Mouse (Mus musculus) neural tube, embryonic 15.5 days (tissue): Measurements from ENCODE around the gene Nceh1. TPM values are rescaled to one million over a fixed set of nuclear protein-coding genes. Genes with fewer than 3 reads are reported as not detected.
"Not testable (repeated sequence)": the region's sequence is repeated elsewhere in the genome, so short reads cannot be mapped to it uniquely, and the experiment has no call there.

Experiments used
- ATAC-seq: fragments of 200-750 bp; cut with Nextera tagmentation; 2 replicates; pipeline ENCODE4 v1.8.0; 2017; ENCODE audit warnings: mild to moderate bottlenecking, moderate TSS enrichment, moderate library complexity; ENCODE audit not compliant: low FRiP score
- H3K27ac ChIP-seq: fragments of 300-500 bp; sonication (generic); replicated peaks from 2 replicates; pipeline ENCODE4 v1.5.1; 2015; ENCODE audit warnings: mild to moderate bottlenecking, inconsistent platforms
- H3K27me3 ChIP-seq: fragments of 300-500 bp; sonication (generic); replicated peaks from 2 replicates; pipeline ENCODE4 v1.6.1; 2015; ENCODE audit warnings: inconsistent platforms
- H3K36me3 ChIP-seq: fragments of 300-500 bp; sonication (generic); 2 replicates; pipeline ENCODE4 v1.6.1; 2015; ENCODE audit warnings: inconsistent platforms
- H3K4me1 ChIP-seq: fragments of 300-500 bp; sonication (generic); 2 replicates; pipeline ENCODE4 v1.6.1; 2015; ENCODE audit warnings: inconsistent platforms
- H3K4me2 ChIP-seq: fragments of 300-500 bp; sonication (generic); 2 replicates; pipeline ENCODE4 v1.6.1; 2015; ENCODE audit warnings: inconsistent platforms, mild to moderate bottlenecking, moderate library complexity
- H3K4me3 ChIP-seq: fragments of 300-500 bp; sonication (generic); replicated peaks from 2 replicates; pipeline ENCODE4 v1.5.1; 2015; ENCODE audit warnings: mild to moderate bottlenecking, inconsistent platforms
- H3K9ac ChIP-seq: fragments of 300-500 bp; sonication (generic); replicated peaks from 2 replicates; pipeline ENCODE4 v1.6.1; 2015; ENCODE audit warnings: mild to moderate bottlenecking, inconsistent platforms
- H3K9me3 ChIP-seq: fragments of 300-500 bp; sonication (generic); replicated peaks from 2 replicates; pipeline ENCODE4 v1.6.1; 2016; ENCODE audit warnings: inconsistent platforms
- WGBS: fragments of 180-500 bp; shearing (Covaris S2); methylation state at CpG from one replicate; pipeline ENCODE4 v1.1.7; 2015; ENCODE audit warnings: mixed read lengths; 5-methylcytosine and 5-hydroxymethylcytosine counted together
- polyA plus RNA-seq: library from polyadenylated mRNA; unstranded; fragments of >200 nt; fragmentation: Nextera tagmentation; extraction: Ambion mirVana; gene quantifications from 2 replicates; pipeline ENCODE4 v1.2.1, GENCODE M21; 2015

The Nceh1 gene
- polyA plus RNA-seq, 1 experiment from 2014 or later, result 16.3 TPM

DNA sequence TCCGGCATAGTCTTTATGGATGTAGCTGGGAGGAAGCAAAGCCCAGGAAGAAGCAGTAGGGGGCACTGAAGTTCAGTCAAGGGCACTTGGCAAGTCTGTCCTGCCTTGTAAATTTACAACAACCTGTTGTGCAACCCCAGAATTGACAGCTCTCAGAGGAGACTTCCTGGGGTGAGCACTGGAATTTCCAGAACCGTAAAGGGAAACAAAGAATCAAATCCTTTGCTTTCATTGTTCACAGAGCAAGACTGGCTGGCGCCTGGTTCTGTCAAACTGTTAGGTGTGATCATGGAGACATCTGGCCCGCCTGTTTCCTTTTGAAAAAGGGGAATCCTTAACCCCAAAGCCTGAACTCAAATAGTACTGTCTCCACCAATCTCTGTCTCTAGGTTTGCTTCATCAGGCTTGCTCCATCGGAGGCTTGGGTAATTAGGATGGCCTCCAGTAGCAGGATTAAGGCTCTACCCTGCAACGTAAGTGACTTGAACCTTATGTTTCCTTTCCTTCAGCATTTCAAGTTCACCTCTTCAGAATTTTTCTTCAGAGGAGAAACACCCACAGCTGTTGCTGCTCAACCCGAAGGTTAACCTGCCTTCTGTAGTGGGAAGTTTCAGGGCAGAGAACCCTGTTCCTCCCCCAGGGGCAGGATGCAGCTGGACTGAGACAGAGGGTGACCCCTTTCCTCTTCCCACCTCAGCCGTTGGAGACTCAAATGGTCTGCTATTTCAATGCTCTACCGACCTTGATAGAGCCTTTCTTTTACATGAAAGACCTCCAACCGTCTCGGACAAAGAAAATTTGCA, 87.6 kb downstream of the Nceh1 start:
- H3K9ac ChIP-seq, result no peak overlapping the region
- peak overlapping the region; percentile 6; the same call in 1 of the 2 replicates for H3K27ac ChIP-seq
- H3K27me3 ChIP-seq, result no peaks in the 10 kb centered on the region
- no peaks in the 10 kb centered on the region for H3K4me1 ChIP-seq
- no peak overlapping the region for H3K4me2 ChIP-seq
- H3K36me3 ChIP-seq, result no peaks in the 10 kb centered on the region
- no peak overlapping the region for H3K4me3 ChIP-seq
- 36% methylated on average over 11 of the region's 11 CpGs for WGBS
- H3K9me3 ChIP-seq, result no peaks in the 10 kb centered on the region
- no peak for ATAC-seq

DNA sequence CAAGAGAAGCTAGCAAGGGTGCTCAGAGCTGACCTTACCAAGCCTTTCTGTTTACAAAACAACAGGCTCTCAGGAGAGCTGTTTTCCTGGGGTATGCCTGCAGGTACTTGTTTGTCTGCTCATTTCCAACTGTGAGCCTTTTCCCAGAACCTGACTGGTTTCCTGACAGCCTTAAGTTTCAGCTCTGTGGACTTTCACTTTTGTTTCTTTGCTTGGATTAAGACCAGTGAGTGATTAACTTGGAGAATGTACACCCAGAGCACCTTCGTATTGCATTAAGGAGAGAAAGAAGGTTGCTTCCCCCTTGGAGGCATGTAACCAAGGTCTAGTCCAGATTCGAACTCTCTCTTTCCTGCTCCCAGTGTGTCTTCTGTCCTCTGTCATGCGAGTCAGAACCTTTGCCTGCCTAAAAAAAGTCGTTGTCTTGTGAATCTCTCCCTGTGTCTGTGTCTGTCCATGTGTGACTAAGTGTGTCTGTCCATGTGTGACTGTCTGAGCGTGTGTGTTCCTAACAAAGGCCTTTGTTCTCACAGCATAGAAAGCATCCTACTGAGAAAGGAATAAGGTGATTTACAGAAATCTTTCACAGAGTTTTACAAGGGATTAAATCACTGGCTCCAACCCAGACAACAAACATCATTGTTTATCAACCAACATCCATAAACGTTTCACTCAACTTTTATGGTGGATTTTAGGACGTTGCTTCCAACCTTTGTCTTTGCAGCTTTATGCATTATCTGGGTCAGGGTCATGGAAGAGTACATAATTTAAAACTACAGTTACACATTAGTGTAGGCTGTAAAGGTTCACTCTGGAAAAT, 90.4 kb downstream of the Nceh1 start:
- no peak overlapping the region for H3K27ac ChIP-seq
- no peaks in the 10 kb centered on the region for H3K4me1 ChIP-seq
- H3K4me2 ChIP-seq, result no peak overlapping the region
- H3K9ac ChIP-seq, result no peak overlapping the region
- WGBS, result 9% methylated on average over 7 of the region's 7 CpGs
- no peaks in the 10 kb centered on the region for H3K36me3 ChIP-seq
- no peak overlapping the region for H3K4me3 ChIP-seq
- no peaks in the 10 kb centered on the region for H3K27me3 ChIP-seq
- ATAC-seq, result no peak
- H3K9me3 ChIP-seq, result no peaks in the 10 kb centered on the region

DNA sequence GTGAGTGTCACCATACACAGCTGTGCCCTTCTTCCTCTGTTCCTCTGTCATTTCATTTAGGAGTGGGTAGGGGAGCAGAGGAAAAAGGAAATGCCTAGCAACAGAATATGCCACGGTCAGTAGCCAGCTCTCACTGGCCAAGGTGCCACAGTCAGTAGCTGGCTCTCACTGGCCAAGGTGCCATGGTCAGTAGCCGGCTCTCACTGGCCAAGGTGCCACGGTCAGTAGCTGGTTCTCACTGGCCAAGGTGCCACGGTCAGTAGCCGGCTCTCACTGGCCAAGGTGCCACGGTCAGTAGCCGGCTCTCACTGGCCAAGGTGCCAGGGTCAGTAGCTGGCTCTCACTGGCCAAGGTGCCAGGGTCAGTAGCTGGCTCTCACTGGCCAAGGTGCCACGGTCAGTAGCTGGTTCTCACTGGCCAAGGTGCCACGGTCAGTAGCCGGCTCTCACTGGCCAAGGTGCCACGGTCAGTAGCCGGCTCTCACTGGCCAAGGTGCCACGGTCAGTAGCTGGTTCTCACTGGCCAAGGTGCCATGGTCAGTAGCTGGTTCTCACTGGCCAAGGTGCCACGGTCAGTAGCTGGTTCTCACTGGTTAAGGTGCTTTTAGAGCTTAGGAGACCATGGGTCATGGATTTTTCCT, 96.6 kb downstream of the Nceh1 start:
- peaks cover 14% of the 10 kb centered on the region for H3K4me1 ChIP-seq
- H3K9ac ChIP-seq, H3K27ac ChIP-seq, H3K9me3 ChIP-seq, H3K27me3 ChIP-seq, ATAC-seq, H3K4me2 ChIP-seq, H3K36me3 ChIP-seq, H3K4me3 ChIP-seq: not testable (repeated sequence)
- WGBS, result 96% methylated on average over 14 of the region's 14 CpGs

DNA sequence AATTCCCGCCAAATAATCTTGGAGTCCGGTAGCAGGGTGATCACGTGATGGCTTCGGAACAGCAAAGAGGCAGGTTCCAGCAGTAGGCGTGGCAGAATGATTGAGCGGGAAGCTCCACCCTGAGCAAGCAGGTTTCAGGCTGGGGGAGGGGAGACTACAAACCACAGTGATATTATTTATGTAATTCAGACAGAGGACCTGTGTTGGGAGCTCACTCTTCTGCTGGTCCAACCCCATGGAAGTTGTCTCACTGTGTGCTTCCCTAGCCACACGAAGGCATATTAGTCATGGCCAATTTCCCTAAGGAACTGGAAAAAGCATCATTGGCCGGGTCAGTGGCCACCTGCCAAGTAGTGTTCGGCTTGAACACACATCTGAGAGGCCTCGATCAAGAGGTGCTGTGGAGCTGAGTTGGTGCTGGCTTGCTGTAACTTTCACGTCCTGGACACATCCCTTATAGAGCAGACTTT, 97.5 kb downstream of the Nceh1 start:
- H3K36me3 ChIP-seq, result no peaks in the 10 kb centered on the region
- no peak overlapping the region for H3K4me2 ChIP-seq
- no peak overlapping the region for H3K9ac ChIP-seq
- no peak overlapping the region for H3K27ac ChIP-seq
- peaks cover 14% of the 10 kb centered on the region for H3K4me1 ChIP-seq
- WGBS, result 57% methylated on average over 11 of the region's 11 CpGs
- no peaks in the 10 kb centered on the region for H3K27me3 ChIP-seq
- H3K4me3 ChIP-seq, result no peak overlapping the region
- no peaks in the 10 kb centered on the region for H3K9me3 ChIP-seq
- no peak for ATAC-seq

DNA sequence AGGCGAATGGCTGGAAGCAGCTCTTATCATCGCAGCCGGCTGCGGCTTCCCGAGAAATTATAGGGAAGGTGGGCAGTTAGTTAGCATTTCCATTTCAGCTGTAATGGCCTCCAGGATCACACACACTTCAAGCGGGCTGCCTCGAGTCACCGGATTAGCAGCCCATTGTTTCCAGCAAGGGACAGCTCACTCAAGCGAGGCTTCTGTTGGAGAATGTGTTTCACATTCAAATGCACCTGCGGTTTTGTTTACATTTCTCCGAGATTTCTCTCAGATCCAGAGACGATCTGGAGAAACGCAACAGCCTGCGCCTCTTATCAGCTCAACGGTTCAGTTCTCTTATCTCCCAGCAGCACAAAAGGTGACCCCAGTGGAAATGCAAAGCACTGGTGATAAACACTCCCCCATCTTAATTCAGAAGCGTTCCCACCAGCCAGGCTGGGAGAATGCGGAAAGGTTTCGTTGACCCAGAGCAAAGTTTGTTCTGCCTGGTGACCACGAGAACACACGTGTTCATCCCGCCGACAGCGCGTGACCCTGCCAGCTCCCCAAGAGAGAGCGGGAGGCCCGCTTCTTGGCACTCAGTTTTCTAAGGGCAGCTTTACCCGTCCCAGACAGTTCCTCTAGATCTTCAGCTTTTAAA, 100.4 kb downstream of the Nceh1 start:
- Histone ChIP-seq H3K4me3 (peak overlapping the region; percentile 37), H3K4me1 (peaks cover 14% of the 10 kb centered on the region), H3K9ac (peak overlapping the region; percentile 34; the same call in 1 of the 2 replicates), H3K9me3 (no peaks in the 10 kb centered on the region), H3K27me3 (no peaks in the 10 kb centered on the region), H3K4me2 (peak overlapping the region; percentile 70), H3K36me3 (no peaks in the 10 kb centered on the region), H3K27ac (peak overlapping the region; percentile 41; the same call in 1 of the 2 replicates)
- WGBS, result 5% methylated on average over 27 of the region's 27 CpGs
- peak; percentile 65 for ATAC-seq

DNA sequence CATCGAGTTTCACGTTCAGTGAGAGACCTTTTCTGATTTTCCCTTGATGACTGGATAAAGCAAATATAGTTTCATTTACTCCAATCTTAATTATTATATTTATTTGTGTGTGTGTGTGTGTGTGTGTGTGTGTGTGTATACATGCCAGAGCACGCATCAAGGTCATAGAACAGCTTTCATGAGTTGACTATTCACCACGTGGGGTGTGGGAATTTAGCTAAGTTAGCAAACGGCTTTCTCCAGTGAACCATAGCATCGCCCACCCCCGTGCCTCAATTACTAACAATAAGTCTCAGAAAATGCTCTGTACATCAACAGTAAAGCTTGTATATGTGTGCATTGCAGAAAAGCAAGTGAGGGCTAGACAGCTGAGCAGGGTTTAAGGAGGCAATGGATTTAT, 101.0 kb downstream of the Nceh1 start:
- 52% methylated on average over 7 of the region's 7 CpGs for WGBS
- peak overlapping the region; percentile 70 for H3K4me2 ChIP-seq
- no peaks in the 10 kb centered on the region for H3K27me3 ChIP-seq
- H3K4me3 ChIP-seq, result peak overlapping the region; percentile 37
- H3K4me1 ChIP-seq, result peaks cover 14% of the 10 kb centered on the region
- H3K27ac ChIP-seq, result no peak overlapping the region
- H3K9me3 ChIP-seq, result no peaks in the 10 kb centered on the region
- H3K36me3 ChIP-seq, result no peaks in the 10 kb centered on the region
- H3K9ac ChIP-seq, result no peak overlapping the region
- ATAC-seq, result no peak

DNA sequence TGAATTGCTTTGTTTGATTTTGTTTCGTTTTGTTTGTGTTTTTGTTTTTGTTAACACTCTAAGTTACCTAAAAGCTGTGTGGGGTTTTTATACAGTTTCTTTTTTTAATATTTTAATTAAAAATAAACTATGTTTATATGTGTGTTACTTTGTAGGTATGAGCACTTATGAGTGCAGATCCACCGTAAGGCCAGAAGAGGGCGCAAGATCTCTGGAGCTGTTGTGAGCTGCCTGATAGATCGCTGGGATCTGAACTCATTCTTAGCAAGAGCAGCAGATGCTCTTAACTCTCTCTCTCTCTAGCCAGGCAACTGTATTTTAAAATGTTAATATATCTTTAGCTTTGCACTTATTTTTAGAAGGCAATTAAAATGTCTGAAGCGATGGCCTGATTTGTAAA, 101.5 kb downstream of the Nceh1 start:
- H3K4me3 ChIP-seq, result no peak overlapping the region
- H3K27ac ChIP-seq, result no peak overlapping the region
- H3K4me2 ChIP-seq, result no peak overlapping the region
- no peak for ATAC-seq
- H3K4me1 ChIP-seq, result peaks cover 14% of the 10 kb centered on the region
- no peaks in the 10 kb centered on the region for H3K36me3 ChIP-seq
- no peaks in the 10 kb centered on the region for H3K27me3 ChIP-seq
- no peak overlapping the region for H3K9ac ChIP-seq
- H3K9me3 ChIP-seq, result no peaks in the 10 kb centered on the region
- 92% methylated on average over 5 of the region's 5 CpGs for WGBS

DNA sequence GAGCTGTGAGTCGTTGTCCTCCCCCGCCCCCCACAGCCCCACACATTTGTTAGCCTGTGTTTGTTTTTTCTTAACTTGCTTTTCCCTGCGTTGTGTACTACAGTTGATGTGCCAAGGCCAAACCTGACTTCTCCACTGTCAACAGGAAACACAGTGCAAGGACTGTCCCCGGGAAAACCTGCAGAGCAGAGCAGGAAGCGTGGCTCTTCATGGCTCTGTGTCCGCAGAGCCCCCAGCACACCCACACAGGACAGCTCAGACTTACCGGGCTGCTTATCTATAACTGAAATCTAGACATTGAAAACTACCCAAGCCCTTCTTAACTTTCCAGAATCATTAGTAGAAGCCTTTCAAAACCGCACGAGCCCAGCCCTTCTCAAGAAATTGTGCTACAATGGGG, 102.3 kb downstream of the Nceh1 start:
- H3K27me3 ChIP-seq, result no peaks in the 10 kb centered on the region
- no peak overlapping the region for H3K9ac ChIP-seq
- WGBS, result 87% methylated on average over 9 of the region's 9 CpGs

DNA sequence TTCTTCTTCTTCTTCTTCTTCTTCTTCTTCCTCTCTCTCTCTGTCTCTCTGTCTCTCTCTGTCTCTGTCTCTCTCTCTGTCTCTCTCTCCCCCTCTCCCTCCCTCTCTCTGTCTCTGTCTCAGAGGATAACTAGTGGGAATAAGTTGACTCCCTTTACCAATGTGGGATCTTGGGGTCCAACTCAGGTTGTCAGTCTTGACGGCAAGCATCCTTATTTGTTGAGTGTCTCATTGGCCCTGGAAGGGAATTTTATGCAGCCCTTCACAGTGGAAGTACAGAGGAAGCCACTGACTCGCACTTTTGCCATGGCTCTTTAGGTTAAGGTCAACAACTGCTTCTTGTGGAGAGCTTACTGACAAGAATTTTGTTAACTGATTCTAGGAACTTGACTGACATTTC, 105.5 kb downstream of the Nceh1 start:
- Histone ChIP-seq H3K4me1 (peaks cover 6% of the 10 kb centered on the region), H3K4me3 (no peak overlapping the region), H3K27me3 (no peaks in the 10 kb centered on the region), H3K4me2 (no peak overlapping the region), H3K9me3 (no peaks in the 10 kb centered on the region), H3K36me3 (no peaks in the 10 kb centered on the region), H3K9ac (no peak overlapping the region), H3K27ac (no peak overlapping the region)
- ATAC-seq, result no peak
- 76% methylated on average over 2 of the region's 2 CpGs for WGBS

More for the DNA sequence above, 102.3 kb downstream of the Nceh1 start:
- Histone ChIP-seq H3K27ac (no peak overlapping the region), H3K4me2 (no peak overlapping the region), H3K4me1 (peaks cover 14% of the 10 kb centered on the region), H3K4me3 (no peak overlapping the region), H3K9me3 (no peaks in the 10 kb centered on the region), H3K36me3 (no peaks in the 10 kb centered on the region)
- ATAC-seq, result no peak

DNA sequence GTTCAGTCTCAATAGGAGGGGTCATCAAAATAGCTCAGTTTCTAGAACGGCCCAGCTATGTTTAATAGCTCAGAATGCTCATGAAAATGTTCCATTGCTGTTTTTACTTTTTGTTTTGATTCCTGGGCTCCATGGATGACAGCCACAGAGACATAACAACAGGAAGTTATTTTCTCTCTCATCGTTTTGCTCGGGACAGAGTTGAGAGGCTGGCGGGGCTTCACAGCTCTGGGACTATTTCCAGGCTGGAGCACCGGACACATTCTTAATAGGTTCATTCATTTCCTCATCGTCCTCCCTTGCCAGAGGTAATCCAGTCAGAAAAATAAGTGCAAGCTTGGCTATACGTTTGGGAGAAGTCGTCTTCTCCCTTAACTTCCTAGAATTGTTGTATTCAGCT, 106.1 kb downstream of the Nceh1 start:
- H3K36me3 ChIP-seq, result no peaks in the 10 kb centered on the region
- H3K4me2 ChIP-seq, result no peak overlapping the region
- H3K27me3 ChIP-seq, result no peaks in the 10 kb centered on the region
- no peak overlapping the region for H3K27ac ChIP-seq
- no peaks in the 10 kb centered on the region; the same call in 1 of the 2 replicates for H3K4me1 ChIP-seq
- WGBS, result 62% methylated on average over 8 of the region's 8 CpGs
- no peaks in the 10 kb centered on the region for H3K9me3 ChIP-seq
- H3K9ac ChIP-seq, result no peak overlapping the region
- no peak for ATAC-seq
- no peak overlapping the region for H3K4me3 ChIP-seq

DNA sequence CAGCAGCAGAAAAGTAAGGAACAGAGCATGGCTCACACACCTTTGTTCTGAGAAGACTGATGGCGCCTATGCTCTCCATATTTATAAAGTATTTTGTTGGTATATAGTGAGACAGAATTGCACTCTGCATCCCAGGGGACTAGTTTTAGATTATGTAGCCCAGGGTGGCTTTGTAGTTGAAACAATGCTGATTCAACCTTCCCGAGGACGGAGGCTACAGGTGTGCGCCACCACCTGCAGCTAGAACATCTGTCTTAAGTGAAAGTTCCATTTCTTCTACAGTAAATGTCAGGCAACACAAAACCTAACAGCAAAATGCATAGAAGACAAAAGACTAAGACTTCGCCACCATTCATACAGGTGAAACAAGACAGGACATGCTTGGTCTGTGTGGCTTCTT, 107.5 kb downstream of the Nceh1 start:
- Histone ChIP-seq H3K4me3 (no peak overlapping the region), H3K4me2 (no peak overlapping the region), H3K9ac (no peak overlapping the region), H3K27me3 (no peaks in the 10 kb centered on the region), H3K4me1 (no peaks in the 10 kb centered on the region; the same call in 1 of the 2 replicates), H3K9me3 (no peaks in the 10 kb centered on the region), H3K36me3 (no peaks in the 10 kb centered on the region), H3K27ac (no peak overlapping the region)
- 87% methylated on average over 5 of the region's 5 CpGs for WGBS
- no peak for ATAC-seq
